14 mouse cellular contexts compared by ENCODE assay signal in the genomic region with DNA sequence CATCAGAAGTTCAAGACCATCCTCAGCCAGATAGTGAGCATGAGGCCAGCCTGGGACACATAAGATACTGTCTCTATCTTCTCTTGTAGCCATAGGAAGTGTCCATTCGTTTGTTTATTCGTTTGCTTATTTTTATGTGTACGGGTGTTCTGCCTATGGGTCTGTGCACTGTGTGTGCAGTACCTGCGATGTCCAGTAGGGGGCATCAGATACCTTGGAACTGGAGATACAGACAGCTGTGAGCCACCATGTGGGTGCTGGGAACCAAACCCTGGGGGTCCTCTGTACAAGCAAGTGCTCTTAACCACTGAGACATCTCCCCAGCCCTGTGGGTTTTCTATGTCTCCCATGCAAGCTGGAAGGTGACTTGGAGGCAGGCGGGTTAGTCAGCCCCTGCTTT. TPM values are rescaled to one million over a fixed set of nuclear protein-coding genes. Genes with fewer than 3 reads are reported as not detected.
A peak's percentile ranks its signal among the peaks of the same experiment; 100 is the strongest.
DNase-seq lines count a peak whose midpoint lies in the region; ATAC-seq and TF ChIP-seq lines count a peak whose summit lies in the region.
"Had no signal": no experiment of that assay in that cellular context is flagged by ENCODE, and none has a peak within 500 bp of the region (broad histone marks: within the 10 kb centered on the region; RNA-seq: fewer than 3 reads in every experiment).

No protein-coding gene starts in this region.

- WGBS in heart, adult 2 months, result 82% methylated on average over 5 of the region's 5 CpGs
- 82% methylated on average over 5 of the region's 5 CpGs for WGBS in midbrain, embryonic 11.5 days
- 89% methylated on average over 5 of the region's 5 CpGs for WGBS in midbrain, embryonic 15.5 days
- WGBS in small intestine, adult 2 months, result 88% methylated on average over 5 of the region's 5 CpGs
- 86% methylated on average over 5 of the region's 5 CpGs for WGBS in embryonic facial prominence, embryonic 10.5 days

- peaks cover 2% of the 10 kb centered on the region; the same call in 1 of the 2 replicates for H3K4me1 ChIP-seq in heart, adult 2 months (ENCODE audit: control insufficient read depth, insufficient read depth, low read length)
- no peaks in the 10 kb centered on the region for H3K4me1 ChIP-seq in midbrain, embryonic 11.5 days (ENCODE audit: control insufficient read depth, insufficient read depth, low read length)
- peaks cover 7% of the 10 kb centered on the region for H3K4me1 ChIP-seq in midbrain, embryonic 15.5 days
- no peaks in the 10 kb centered on the region for H3K4me1 ChIP-seq in MEL (ENCODE audit: control insufficient read depth in 1 of 2, insufficient read depth in 2 of 2, low read length in 2 of 2)
- peaks cover 21% of the 10 kb centered on the region for H3K4me1 ChIP-seq in small intestine, adult 2 months (ENCODE audit: control insufficient read depth, insufficient read depth, insufficient read length, low read length)
- peaks cover 18% of the 10 kb centered on the region for H3K4me1 ChIP-seq in embryonic facial prominence, embryonic 10.5 days

- no peak for DNase-seq in heart, adult 2 months
- no peak for DNase-seq in heart, adult 11 months
- DNase-seq in midbrain, embryonic 11.5 days (ENCODE audit: low spot score, missing footprints), result peak; percentile 56
- DNase-seq in MEL (ENCODE audit: low read depth, low spot score), result peak; percentile 41
- no peak for DNase-seq in embryonic facial prominence, embryonic 10.5 days (ENCODE audit: low spot score)
- no peak for DNase-seq in layer of hippocampus, postnatal 25 days (ENCODE audit: extremely low spot score in 1 of 2, low spot score in 1 of 2)
- DNase-seq: cerebellum, adult 11 months; heart, postnatal 36 days; kidney, adult 9 months had no signal

- H3K36me3 ChIP-seq in heart, adult 2 months (ENCODE audit: control insufficient read depth, insufficient read depth, low read length), result no peaks in the 10 kb centered on the region
- H3K36me3 ChIP-seq in midbrain, embryonic 11.5 days (ENCODE audit: control insufficient read depth, insufficient read depth, low read length), result no peaks in the 10 kb centered on the region
- no peaks in the 10 kb centered on the region for H3K36me3 ChIP-seq in midbrain, embryonic 15.5 days (replicated peaks)
- no peaks in the 10 kb centered on the region for H3K36me3 ChIP-seq in MEL (ENCODE audit: control insufficient read depth in 1 of 2, insufficient read depth in 2 of 2, low read length in 2 of 2)
- no peaks in the 10 kb centered on the region for H3K36me3 ChIP-seq in small intestine, adult 2 months (ENCODE audit: control insufficient read depth, insufficient read depth, low read length)
- H3K36me3 ChIP-seq in embryonic facial prominence, embryonic 10.5 days (replicated peaks), result no peaks in the 10 kb centered on the region
- H3K36me3 ChIP-seq: limb, embryonic 15.5 days; neural tube, embryonic 13.5 days had no signal

- no peak overlapping the region for H3K9ac ChIP-seq in heart, adult 2 months (ENCODE audit: low read depth, low read length)
- no peak overlapping the region for H3K9ac ChIP-seq in midbrain, embryonic 11.5 days (ENCODE audit: low read length)
- no peak overlapping the region for H3K9ac ChIP-seq in midbrain, embryonic 15.5 days
- no peak overlapping the region for H3K9ac ChIP-seq in MEL (ENCODE audit: control insufficient read depth, low read depth, low read length, poor library complexity, severe bottlenecking)
- H3K9ac ChIP-seq: forebrain, embryonic 13.5 days; limb, embryonic 15.5 days; neural tube, embryonic 13.5 days had no signal

- no peak overlapping the region for H3K4me2 ChIP-seq in midbrain, embryonic 11.5 days
- no peak overlapping the region for H3K4me2 ChIP-seq in midbrain, embryonic 15.5 days
- H3K4me2 ChIP-seq: forebrain, embryonic 13.5 days; limb, embryonic 15.5 days; neural tube, embryonic 13.5 days had no signal

- no peaks in the 10 kb centered on the region for H3K79me2 ChIP-seq in heart, adult 2 months (replicated peaks; ENCODE audit: control insufficient read depth, insufficient read depth, low read length)
- no peaks in the 10 kb centered on the region for H3K79me2 ChIP-seq in MEL (ENCODE audit: control insufficient read depth, insufficient read depth, low read length, poor library complexity)

- TF ChIP-seq RAD21 in MEL (IDR thresholded peaks at IDR 0.05; ENCODE audit: low read depth, low read length), result peak; percentile 59

- intact Hi-C loops in heart, adult 2 months (cut with DNase I), result loop anchor here (2.0 to 10.0 kb wide), 3 partner anchors 181 to 295 kb away; a partner anchor contains a TSS

- peak; percentile 66 for TF ChIP-seq CTCF in heart, adult 2 months (IDR thresholded peaks at IDR 0.05)
- peak; percentile 64 to 89 (median 69) for TF ChIP-seq CTCF in MEL (IDR thresholded peaks at IDR 0.05 in 2 of 3, conservative IDR thresholded peaks at IDR 0.05 in 1 of 3; ENCODE audit: control insufficient read depth in 1 of 3, insufficient read depth in 1 of 3, low read depth in 2 of 3, low read length in 3 of 3, poor library complexity in 1 of 3, severe bottlenecking in 1 of 3)
- peak; percentile 55; the same call in 1 of the 2 replicates for TF ChIP-seq CTCF in small intestine, adult 2 months (IDR thresholded peaks at IDR 0.05; ENCODE audit: extremely low read depth, insufficient read length, insufficient replicate concordance, low read depth, low read length)

- TF ChIP-seq EP300 in heart, adult 2 months (IDR thresholded peaks at IDR 0.05; ENCODE audit: insufficient read depth, low read depth, low read length), result no peak
- TF ChIP-seq EP300 in MEL (IDR thresholded peaks at IDR 0.05; ENCODE audit: low read depth in 1 of 2, low read length in 2 of 2), result no peak

- no peaks in the 10 kb centered on the region for H3K27me3 ChIP-seq in heart, adult 2 months (ENCODE audit: control insufficient read depth, insufficient read depth, low read length)
- H3K27me3 ChIP-seq in midbrain, embryonic 11.5 days (ENCODE audit: control insufficient read depth, insufficient read depth, low read length), result no peaks in the 10 kb centered on the region
- H3K27me3 ChIP-seq in midbrain, embryonic 15.5 days (replicated peaks), result no peaks in the 10 kb centered on the region
- H3K27me3 ChIP-seq in MEL (ENCODE audit: control insufficient read depth in 1 of 2, insufficient read depth in 2 of 2, low read length in 2 of 2), result peaks cover 0 to 1% of the 10 kb centered on the region in 2 experiments; a peak in 2 of 4 replicates
- no peaks in the 10 kb centered on the region for H3K27me3 ChIP-seq in small intestine, adult 2 months (ENCODE audit: control insufficient read depth, insufficient read depth, low read length)
- H3K27me3 ChIP-seq in embryonic facial prominence, embryonic 10.5 days (replicated peaks; ENCODE audit: low read depth, poor library complexity, severe bottlenecking), result no peaks in the 10 kb centered on the region
- H3K27me3 ChIP-seq: forebrain, embryonic 13.5 days; limb, embryonic 15.5 days; neural tube, embryonic 13.5 days had no signal

- H3K9me3 ChIP-seq in midbrain, embryonic 11.5 days (ENCODE audit: control insufficient read depth, low read length), result no peaks in the 10 kb centered on the region; the same call in none of the 2 replicates
- no peaks in the 10 kb centered on the region for H3K9me3 ChIP-seq in midbrain, embryonic 15.5 days
- H3K9me3 ChIP-seq in MEL (replicated peaks; ENCODE audit: insufficient read depth, low read length), result no peaks in the 10 kb centered on the region
- H3K9me3 ChIP-seq in embryonic facial prominence, embryonic 10.5 days, result peaks cover 25% of the 10 kb centered on the region
- H3K9me3 ChIP-seq: limb, embryonic 15.5 days had no signal

- no peak for ATAC-seq in midbrain, embryonic 11.5 days (ENCODE audit: low FRiP score)
- no peak for ATAC-seq in midbrain, embryonic 15.5 days (replicated peaks)
- ATAC-seq: forebrain, embryonic 13.5 days had no signal

- no peak overlapping the region for H3K4me3 ChIP-seq in heart, adult 2 months
- H3K4me3 ChIP-seq in midbrain, embryonic 11.5 days (ENCODE audit: low read depth, low read length), result no peak overlapping the region
- H3K4me3 ChIP-seq in midbrain, embryonic 15.5 days, result no peak overlapping the region
- H3K4me3 ChIP-seq in MEL (ENCODE audit: control insufficient read depth in 1 of 2, insufficient read depth in 1 of 2, low read depth in 2 of 2, low read length in 2 of 2), result no peak overlapping the region
- no peak overlapping the region for H3K4me3 ChIP-seq in small intestine, adult 2 months (ENCODE audit: low read depth, low read length)
- H3K4me3 ChIP-seq in embryonic facial prominence, embryonic 10.5 days, result no peak overlapping the region
- H3K4me3 ChIP-seq: forebrain, embryonic 13.5 days; limb, embryonic 15.5 days; neural tube, embryonic 13.5 days had no signal

- no peak overlapping the region for H3K27ac ChIP-seq in heart, adult 2 months
- no peak overlapping the region for H3K27ac ChIP-seq in midbrain, embryonic 11.5 days (ENCODE audit: low read depth, low read length)
- H3K27ac ChIP-seq in midbrain, embryonic 15.5 days, result no peak overlapping the region
- H3K27ac ChIP-seq in MEL (ENCODE audit: control insufficient read depth, low read depth, low read length), result no peak overlapping the region
- no peak overlapping the region for H3K27ac ChIP-seq in small intestine, adult 2 months (ENCODE audit: insufficient read depth, low read depth, low read length)
- H3K27ac ChIP-seq in embryonic facial prominence, embryonic 10.5 days (replicated peaks), result no peak overlapping the region
- H3K27ac ChIP-seq: forebrain, embryonic 13.5 days; limb, embryonic 15.5 days; neural tube, embryonic 13.5 days had no signal

- no peak for TF ChIP-seq POLR2A in heart, adult 2 months (IDR thresholded peaks at IDR 0.05; ENCODE audit: insufficient read depth, low read depth, low read length)
- no peak for TF ChIP-seq POLR2A in MEL (IDR thresholded peaks at IDR 0.05; ENCODE audit: control insufficient read depth in 1 of 2, insufficient read depth in 1 of 2, low read depth in 1 of 2, low read length in 2 of 2, poor library complexity in 1 of 2)
- no peak for TF ChIP-seq POLR2A in small intestine, adult 2 months (IDR thresholded peaks at IDR 0.05; ENCODE audit: low read depth, low read length)

TF ChIP-seq in MEL, 35 proteins besides CTCF, POLR2A, EP300 and RAD21:
- TF ChIP-seq SMC3 (IDR thresholded peaks at IDR 0.05; ENCODE audit: low read depth, low read length), result peak; percentile 58
- TF ChIP-seq SIN3A (IDR thresholded peaks at IDR 0.05; ENCODE audit: low read length), result no peak
- peak; percentile 37; the same call in 1 of the 2 replicates for TF ChIP-seq ZC3H11A (IDR thresholded peaks at IDR 0.05; ENCODE audit: low read depth, low read length)

RNA-seq across cellular contexts. Expression of a gene that starts 19.6 kb away (rescaled TPM):
- total RNA-seq in heart, adult 2 months (2021), result 10 to 100 TPM; 28.2 to 31.9 TPM
- 15.9 and 17.4 TPM in 2 replicates for polyA plus RNA-seq in heart, adult 2 months (2012; rRNA removed)
- polyA plus RNA-seq in midbrain, embryonic 11.5 days (2014; fragmentation: Nextera tagmentation; extraction: Ambion mirVana), result 146 and 152 TPM in 2 replicates
- 106 and 112 TPM in 2 replicates for polyA plus RNA-seq in midbrain, embryonic 15.5 days (2015; fragmentation: Nextera tagmentation; extraction: Ambion mirVana)
- total RNA-seq in MEL (2012; rRNA removed), result 163 and 205 TPM in 2 replicates
- 100 to 1,000 TPM in 1 of 2 experiments, 10 to 100 TPM in 1; 49.7 to 196 TPM for polyA plus RNA-seq in MEL (2012; ENCODE audit: insufficient read depth in 1 of 2, insufficient read length in 2 of 2, low read depth in 1 of 2, low replicate concordance in 2 of 2, missing spikeins in 1 of 2)
- polyA plus RNA-seq in small intestine, adult 2 months (2012; rRNA removed), result 17.0 and 31.0 TPM in 2 replicates
- 255 TPM in 2 replicates for polyA plus RNA-seq in embryonic facial prominence, embryonic 10.5 days (2016; fragmentation: Nextera tagmentation; extraction: Ambion mirVana)
- 100 to 1,000 TPM; 114 to 119 TPM for total RNA-seq in layer of hippocampus, postnatal 25 days (2021)

Comparison
In these comparisons a context has a peak if more than half of its experiments do, and no peak if none do; other contexts are left out.
1. DNase-seq: peak in midbrain, embryonic 11.5 days (single experiment) and MEL (single experiment); none in heart, adult 2 months (0 of 2), heart, adult 11 months (single experiment), embryonic facial prominence, embryonic 10.5 days (single experiment) and layer of hippocampus, postnatal 25 days (0 of 2).
2. Peak in every context shown above with its lines, with median percentiles within 50 percentile points of each other: CTCF ChIP-seq.